Mouse (Mus musculus) limb, embryonic 12.5 days (tissue): ENCODE measurements at regions not wholly inside any gene's neighbourhood (a gene's known extent, or its start where the extent isn't known, plus 50 kb on each side); places are given as distances from the start of the nearest gene placed in this dataset.

Experiments
- ATAC-seq: fragments of 200-750 bp; cut with Nextera tagmentation; 2 replicates; pipeline ENCODE4 v1.8.0; 2017; ENCODE audit warnings: low read depth, moderate TSS enrichment; ENCODE audit not compliant: insufficient number of reproducible peaks, insufficient read depth, low FRiP score, low TSS enrichment
- H3K27ac ChIP-seq: fragments of 300-500 bp; sonication (generic); 2 replicates; pipeline ENCODE4 v1.5.1; 2016; ENCODE audit warnings: mild to moderate bottlenecking, moderate library complexity
- H3K27me3 ChIP-seq: fragments of 300-500 bp; sonication (generic); 2 replicates; pipeline ENCODE4 v1.6.1; 2016; ENCODE audit warnings: mild to moderate bottlenecking, moderate library complexity
- H3K36me3 ChIP-seq: fragments of 300-500 bp; sonication (generic); 2 replicates; pipeline ENCODE4 v1.6.1; 2016; ENCODE audit warnings: mild to moderate bottlenecking, moderate library complexity
- H3K4me1 ChIP-seq: fragments of 300-500 bp; sonication (generic); replicated peaks from 2 replicates; pipeline ENCODE4 v1.6.1; 2016
- H3K4me2 ChIP-seq: fragments of 300-500 bp; sonication (generic); 2 replicates; pipeline ENCODE4 v1.6.1; 2016; ENCODE audit warnings: mild to moderate bottlenecking, moderate library complexity
- H3K4me3 ChIP-seq: fragments of 300-500 bp; sonication (generic); replicated peaks from 2 replicates; pipeline ENCODE4 v1.5.1; 2016; ENCODE audit warnings: mild to moderate bottlenecking
- H3K9ac ChIP-seq: fragments of 300-500 bp; sonication (generic); replicated peaks from 2 replicates; pipeline ENCODE4 v1.6.1; 2016; ENCODE audit warnings: mild to moderate bottlenecking, moderate library complexity
- H3K9me3 ChIP-seq: fragments of 300-500 bp; sonication (generic); 2 replicates; pipeline ENCODE4 v1.6.1; 2016; ENCODE audit warnings: mild to moderate bottlenecking, moderate library complexity
- WGBS: fragments of 180-500 bp; shearing (Covaris S2); methylation state at CpG from one replicate; pipeline ENCODE4 v1.1.7; 2016; 5-methylcytosine and 5-hydroxymethylcytosine counted together

DNA sequence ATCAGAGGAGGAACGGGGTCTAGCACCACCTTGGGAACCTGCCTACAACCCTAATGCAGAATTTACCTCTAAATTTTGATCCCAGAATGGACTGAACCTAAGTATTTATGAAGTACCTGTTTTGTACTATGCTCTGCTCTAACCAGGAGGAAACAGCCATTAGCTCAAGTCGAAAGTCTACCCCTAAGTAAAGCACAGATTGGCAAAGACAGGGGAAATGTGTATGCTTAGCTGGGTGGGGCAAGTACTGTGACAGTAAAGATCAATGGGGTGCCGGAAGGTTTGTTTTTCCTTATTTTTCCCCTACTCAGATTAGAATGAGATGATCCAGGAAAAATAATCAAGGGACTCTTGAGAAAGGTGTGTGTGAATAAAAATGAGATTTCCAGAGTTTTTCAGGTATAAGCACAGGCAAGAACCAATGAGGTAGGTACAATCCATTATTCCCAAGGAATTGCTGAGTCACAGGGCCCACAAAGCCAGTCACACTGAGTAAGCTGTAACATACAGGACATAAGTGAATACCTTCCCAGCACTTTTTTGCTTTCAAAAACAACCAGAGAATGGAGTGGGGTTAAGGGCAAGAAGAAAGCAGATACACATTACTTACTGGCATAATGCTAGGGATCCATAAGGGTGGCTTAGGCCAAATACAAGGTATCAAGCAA, 510.6 kb upstream of the Plxna2 start:
- no peak overlapping the region for H3K4me2 ChIP-seq
- H3K27me3 ChIP-seq, result peaks cover 80% of the 10 kb centered on the region
- ATAC-seq, result no peak
- no peak overlapping the region for H3K9ac ChIP-seq
- no peak overlapping the region for H3K4me3 ChIP-seq
- no peak overlapping the region for H3K27ac ChIP-seq
- 77% methylated on average over 3 of the region's 3 CpGs for WGBS
- H3K9me3 ChIP-seq, result no peaks in the 10 kb centered on the region
- H3K4me1 ChIP-seq, result peaks cover 7% of the 10 kb centered on the region
- no peaks in the 10 kb centered on the region for H3K36me3 ChIP-seq

DNA sequence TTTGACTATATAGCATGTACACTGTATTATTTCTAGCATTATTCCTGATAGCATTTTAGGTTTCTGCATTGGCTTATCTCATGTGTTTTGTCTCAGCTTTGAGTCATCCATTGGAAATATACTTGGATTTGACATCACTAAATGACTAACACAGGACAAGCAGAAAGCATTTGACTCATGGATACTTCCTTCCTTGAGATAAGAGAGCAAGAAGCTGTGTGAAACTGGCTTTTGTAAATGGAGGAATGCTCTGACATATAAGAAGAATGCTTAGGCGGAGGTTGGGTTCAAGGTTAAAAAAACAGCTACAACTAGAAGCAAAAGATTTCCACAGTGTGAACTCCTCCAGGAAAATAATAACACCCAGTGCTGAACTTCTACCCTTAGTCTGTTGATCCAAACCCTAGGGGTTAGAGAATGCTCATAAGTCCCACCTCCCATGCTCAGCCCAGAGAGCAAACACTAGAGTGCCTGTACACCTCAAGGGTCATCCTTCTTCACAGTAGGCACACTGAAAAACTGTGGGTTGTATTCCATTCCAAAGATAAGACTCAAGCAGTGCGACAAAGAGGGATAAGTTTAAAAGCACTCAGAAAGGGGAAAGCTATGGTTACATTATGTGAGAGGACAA, 528.0 kb upstream of the Plxna2 start:
- Histone ChIP-seq H3K4me2 (no peak overlapping the region), H3K4me1 (no peaks in the 10 kb centered on the region), H3K27ac (no peak overlapping the region), H3K36me3 (no peaks in the 10 kb centered on the region), H3K9me3 (no peaks in the 10 kb centered on the region), H3K9ac (no peak overlapping the region), H3K27me3 (peaks cover 7% of the 10 kb centered on the region), H3K4me3 (no peak overlapping the region)
- no peak for ATAC-seq
- WGBS, result 91% methylated on average over 2 of the region's 2 CpGs

DNA sequence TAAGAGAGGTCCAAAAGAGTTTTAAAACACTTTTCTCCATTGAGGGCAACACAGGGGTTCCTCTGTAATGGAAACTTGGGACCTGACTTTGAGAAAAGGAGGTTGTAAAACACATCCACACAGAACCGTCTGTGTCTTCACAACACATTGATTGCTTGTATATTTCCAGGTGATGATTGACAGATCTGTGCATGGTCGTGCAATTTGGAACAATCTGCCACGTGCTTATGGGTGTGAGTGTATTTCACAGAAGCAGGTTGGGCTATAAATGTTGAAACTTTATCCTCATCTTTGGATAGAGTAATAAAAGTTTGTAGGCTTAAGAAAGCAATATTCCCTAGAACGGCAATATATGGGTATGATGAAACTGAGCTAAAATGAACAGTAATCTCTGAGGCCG, 559.5 kb upstream of the Plxna2 start:
- Histone ChIP-seq H3K4me1 (peaks cover 8% of the 10 kb centered on the region; the same call in 1 of the 2 replicates), H3K27me3 (peaks cover 3% of the 10 kb centered on the region; the same call in 1 of the 2 replicates), H3K4me2 (no peak overlapping the region), H3K9me3 (no peaks in the 10 kb centered on the region), H3K36me3 (no peaks in the 10 kb centered on the region), H3K4me3 (no peak overlapping the region), H3K27ac (no peak overlapping the region), H3K9ac (no peak overlapping the region)
- peak; percentile 66; the same call in 1 of the 2 replicates for ATAC-seq
- 45% methylated on average over 5 of the region's 5 CpGs for WGBS

DNA sequence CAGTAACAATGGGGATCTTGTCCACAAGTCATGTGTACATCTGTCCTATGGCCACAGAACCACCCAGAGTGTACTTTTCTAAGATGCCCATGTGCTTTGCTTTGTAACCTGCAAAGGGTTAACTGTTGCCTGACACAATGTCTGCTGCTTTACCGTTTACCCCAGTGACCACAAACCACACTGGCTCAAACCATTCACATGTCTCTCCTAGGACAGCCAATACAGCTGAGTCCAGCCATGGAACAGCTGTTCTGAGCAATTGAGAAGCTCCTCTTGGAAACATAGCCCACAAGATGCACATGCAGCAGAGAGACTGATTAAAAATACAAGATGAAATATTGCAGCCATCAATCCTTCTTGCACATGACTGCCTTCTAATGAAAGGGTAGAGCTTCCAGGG, 561.5 kb upstream of the Plxna2 start:
- H3K9me3 ChIP-seq, result no peaks in the 10 kb centered on the region
- WGBS, result 20% methylated on average over 1 of the region's 1 CpGs
- H3K27me3 ChIP-seq, result peaks cover 3% of the 10 kb centered on the region; the same call in 1 of the 2 replicates
- no peak overlapping the region for H3K4me3 ChIP-seq
- peaks cover 8% of the 10 kb centered on the region; the same call in 1 of the 2 replicates for H3K4me1 ChIP-seq
- no peaks in the 10 kb centered on the region for H3K36me3 ChIP-seq
- no peak overlapping the region for H3K9ac ChIP-seq
- ATAC-seq, result 0 out of 2 replicates have a peak, but pooled peaks have one; percentile 26
- no peak overlapping the region for H3K4me2 ChIP-seq
- H3K27ac ChIP-seq, result no peak overlapping the region

DNA sequence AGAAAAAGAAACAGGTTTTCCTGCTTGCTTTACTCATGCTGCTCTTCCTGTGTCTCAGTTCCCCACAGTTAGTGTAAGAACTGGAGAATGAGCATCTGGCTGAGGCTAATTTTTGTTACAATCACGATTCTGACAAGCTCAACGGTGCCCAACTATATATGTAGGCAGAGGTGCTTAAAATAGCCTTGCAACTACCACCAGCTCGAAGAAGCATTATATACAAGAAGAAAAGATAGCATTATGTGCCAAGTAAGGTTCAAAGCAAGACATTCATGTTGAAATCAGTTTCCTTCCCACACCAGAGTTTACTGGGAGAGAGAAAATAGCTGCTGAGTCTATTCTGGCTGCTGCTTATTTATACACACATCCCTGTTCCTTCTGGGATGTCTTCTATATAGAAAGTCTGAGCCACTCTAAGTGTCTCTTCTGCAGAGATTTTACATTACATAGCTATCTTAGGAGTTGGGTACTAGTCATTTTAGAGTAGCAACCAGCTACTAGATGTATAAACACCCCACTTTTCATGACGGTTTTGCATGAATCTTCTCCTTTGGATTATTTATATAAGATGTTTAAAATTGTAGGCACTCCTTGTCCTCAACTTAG, 568.2 kb upstream of the Plxna2 start:
- Histone ChIP-seq H3K9ac (no peak overlapping the region), H3K27ac (no peak overlapping the region), H3K4me2 (no peak overlapping the region), H3K4me1 (no peaks in the 10 kb centered on the region), H3K36me3 (no peaks in the 10 kb centered on the region), H3K27me3 (no peaks in the 10 kb centered on the region), H3K9me3 (no peaks in the 10 kb centered on the region), H3K4me3 (no peak overlapping the region)
- 76% methylated on average over 4 of the region's 4 CpGs for WGBS
- ATAC-seq, result no peak

DNA sequence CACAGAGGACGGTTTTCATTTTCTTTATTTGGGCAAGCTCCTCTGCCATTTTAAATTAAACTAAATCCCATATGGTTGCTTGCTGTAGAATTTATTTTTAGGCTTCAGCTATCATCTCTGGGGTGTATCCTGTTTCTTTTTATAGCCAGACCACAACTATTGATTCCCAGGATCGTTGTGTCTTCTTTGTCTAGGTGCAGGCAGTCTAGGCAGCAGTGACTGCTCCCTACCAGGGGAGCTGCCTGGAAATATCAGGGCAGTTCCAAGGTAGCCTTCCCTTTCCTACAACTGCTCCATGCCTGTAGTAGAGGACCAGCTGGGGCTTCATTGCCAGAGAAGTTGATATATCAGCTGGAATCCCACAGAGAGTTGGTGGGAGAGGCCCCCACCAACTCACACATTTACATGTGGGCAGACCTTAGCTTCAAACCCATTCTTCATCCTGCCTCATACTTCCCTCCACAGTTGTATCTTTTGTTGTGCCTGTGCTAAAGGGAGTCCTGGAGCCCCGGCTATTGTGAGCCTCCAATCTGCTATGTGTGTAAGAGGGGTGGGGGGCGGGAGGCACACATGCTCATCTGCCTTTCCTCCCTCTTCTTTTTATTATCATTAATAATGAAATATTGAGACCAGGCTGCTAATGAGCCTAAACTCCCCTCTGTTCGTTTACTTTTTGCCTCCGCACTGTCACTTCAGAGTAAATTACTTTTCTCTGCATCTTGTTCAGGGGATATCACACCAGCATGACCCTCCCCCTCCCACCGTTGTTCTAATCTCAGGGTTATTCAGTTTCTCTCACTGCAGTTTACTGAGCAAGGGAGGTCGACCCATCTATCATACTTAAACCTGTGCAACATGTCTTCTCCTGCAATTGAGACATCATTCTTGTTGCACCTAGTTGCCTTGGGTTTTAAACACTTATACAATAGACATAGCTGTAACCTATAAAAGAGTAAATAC, 576.3 kb upstream of the Plxna2 start:
- Histone ChIP-seq H3K4me3 (no peak overlapping the region), H3K9ac (no peak overlapping the region), H3K27ac (no peak overlapping the region), H3K27me3 (no peaks in the 10 kb centered on the region), H3K4me1 (no peaks in the 10 kb centered on the region), H3K36me3 (no peaks in the 10 kb centered on the region), H3K4me2 (no peak overlapping the region), H3K9me3 (no peaks in the 10 kb centered on the region)
- 52% methylated on average over 8 of the region's 8 CpGs for WGBS
- ATAC-seq, result no peak

DNA sequence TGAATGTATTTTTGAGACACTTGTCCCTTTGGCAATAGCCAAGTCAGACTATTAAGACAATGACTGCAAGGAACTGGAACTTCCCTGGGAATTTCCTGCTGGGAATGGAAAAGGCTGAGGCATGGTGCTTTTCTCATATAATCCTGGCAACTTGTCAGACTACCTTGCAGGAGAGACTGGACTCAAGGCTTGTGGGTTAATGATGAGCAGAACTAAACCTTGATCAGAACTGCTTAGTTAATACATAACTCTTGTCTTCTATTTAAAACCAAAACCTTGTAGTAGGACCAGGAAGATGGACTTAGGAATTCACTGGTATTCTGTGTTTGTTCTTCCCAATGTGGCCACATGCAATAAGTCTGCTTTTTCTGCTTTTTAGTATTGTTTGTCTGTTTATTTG, 579.3 kb upstream of the Plxna2 start:
- ATAC-seq, result no peak
- H3K27me3 ChIP-seq, result no peaks in the 10 kb centered on the region
- no peaks in the 10 kb centered on the region for H3K9me3 ChIP-seq
- H3K9ac ChIP-seq, result no peak overlapping the region
- H3K4me2 ChIP-seq, result no peak overlapping the region
- H3K27ac ChIP-seq, result no peak overlapping the region
- H3K4me1 ChIP-seq, result no peaks in the 10 kb centered on the region
- H3K36me3 ChIP-seq, result no peaks in the 10 kb centered on the region
- no peak overlapping the region for H3K4me3 ChIP-seq

DNA sequence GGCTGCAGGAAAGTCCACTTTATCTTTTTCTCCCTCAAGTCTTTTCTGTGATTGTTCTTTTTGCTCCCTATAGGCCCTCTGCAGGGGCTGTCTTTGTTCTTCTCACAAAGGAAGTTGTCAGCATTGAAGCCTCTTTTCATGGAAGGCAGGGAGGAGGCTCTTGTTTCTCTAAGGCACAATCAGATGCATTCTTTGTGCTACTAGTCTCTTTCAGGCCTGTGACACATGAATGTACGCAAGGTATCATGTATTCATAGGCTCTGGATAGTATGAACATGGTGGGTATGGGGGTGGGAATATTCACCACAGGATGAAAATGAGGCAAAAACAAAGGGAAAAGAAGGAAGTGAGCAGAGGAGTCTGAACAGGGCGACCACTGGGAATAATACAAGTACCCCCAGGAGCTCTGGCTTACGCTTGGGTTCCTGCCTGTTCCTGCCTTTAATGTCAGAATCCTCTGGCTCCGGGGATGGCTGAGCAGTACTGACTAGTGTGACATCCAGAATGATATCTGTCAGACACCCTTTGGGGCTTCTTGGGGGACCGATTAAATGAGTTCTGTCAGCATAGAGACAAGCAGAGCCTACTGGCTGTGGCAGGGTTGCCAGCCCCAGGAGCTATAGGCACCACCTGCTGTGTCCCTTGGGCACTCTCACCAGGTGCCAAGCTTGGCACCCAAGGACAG, 583.7 kb upstream of the Plxna2 start:
- H3K9ac ChIP-seq, result no peak overlapping the region
- H3K27me3 ChIP-seq, result no peaks in the 10 kb centered on the region
- WGBS, result 77% methylated on average over 5 of the region's 5 CpGs
- H3K9me3 ChIP-seq, result no peaks in the 10 kb centered on the region
- no peaks in the 10 kb centered on the region for H3K36me3 ChIP-seq
- H3K27ac ChIP-seq, result no peak overlapping the region
- H3K4me1 ChIP-seq, result no peaks in the 10 kb centered on the region
- no peak overlapping the region for H3K4me3 ChIP-seq
- ATAC-seq, result no peak
- no peak overlapping the region for H3K4me2 ChIP-seq

DNA sequence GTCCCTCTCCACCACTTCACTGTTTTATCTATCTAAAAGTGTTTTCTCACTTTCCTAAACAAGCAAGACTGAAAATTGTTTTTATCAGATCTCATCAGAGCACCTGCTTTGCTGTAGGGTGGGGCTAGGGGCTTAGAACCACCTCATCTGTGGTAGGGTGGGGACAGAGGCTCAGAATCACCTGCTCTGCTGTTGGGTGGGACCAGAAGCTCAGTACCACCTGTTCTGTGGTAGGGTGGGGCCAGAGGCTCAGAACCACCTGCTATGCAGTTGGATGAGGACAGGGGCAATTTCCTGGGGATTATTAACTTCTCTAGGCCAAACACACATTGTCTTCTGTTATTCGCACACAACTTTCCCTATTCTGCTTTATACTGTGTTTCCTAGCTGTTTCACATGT, 585.4 kb upstream of the Plxna2 start:
- H3K9ac ChIP-seq, result no peak overlapping the region
- 87% methylated on average over 1 of the region's 1 CpGs for WGBS
- H3K27ac ChIP-seq, result no peak overlapping the region
- H3K4me1 ChIP-seq, result no peaks in the 10 kb centered on the region
- no peaks in the 10 kb centered on the region for H3K9me3 ChIP-seq
- ATAC-seq, result no peak
- no peaks in the 10 kb centered on the region for H3K36me3 ChIP-seq
- no peak overlapping the region for H3K4me2 ChIP-seq
- H3K27me3 ChIP-seq, result no peaks in the 10 kb centered on the region
- H3K4me3 ChIP-seq, result no peak overlapping the region

DNA sequence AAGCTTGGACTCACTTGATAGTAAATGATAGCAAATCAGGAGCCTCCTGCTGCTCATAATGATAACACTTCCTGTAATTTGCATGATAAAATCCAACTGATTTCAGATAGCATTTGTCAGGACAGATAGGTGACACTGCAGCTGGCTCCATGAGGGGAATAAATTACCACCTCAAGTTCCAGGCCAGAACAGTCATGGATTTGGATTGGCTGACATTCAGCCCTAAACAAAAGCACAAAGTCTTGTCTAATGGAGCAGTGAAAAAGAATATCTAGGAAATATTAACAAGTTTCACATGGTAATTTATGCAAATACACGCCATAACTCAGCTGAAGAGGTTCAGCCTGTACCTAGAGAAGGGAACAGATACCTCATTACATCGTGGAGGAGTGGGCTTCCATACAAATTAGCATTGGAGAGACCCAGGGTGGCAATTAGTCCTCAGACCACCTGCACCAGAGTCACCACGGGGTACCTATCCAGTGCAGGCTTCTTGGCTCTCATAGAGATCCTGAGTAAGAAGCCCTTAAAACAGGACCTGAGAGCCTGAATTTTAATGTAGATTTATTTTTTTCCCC, 587.3 kb upstream of the Plxna2 start:
- WGBS, result 61% methylated on average over 3 of the region's 3 CpGs
- H3K36me3 ChIP-seq, result no peaks in the 10 kb centered on the region
- H3K9ac ChIP-seq, result no peak overlapping the region
- no peaks in the 10 kb centered on the region for H3K27me3 ChIP-seq
- H3K4me1 ChIP-seq, result no peaks in the 10 kb centered on the region
- H3K4me3 ChIP-seq, result no peak overlapping the region
- no peak for ATAC-seq
- H3K4me2 ChIP-seq, result no peak overlapping the region
- H3K27ac ChIP-seq, result no peak overlapping the region
- no peaks in the 10 kb centered on the region for H3K9me3 ChIP-seq
